Mouse (Mus musculus) adrenal gland, postnatal 0 days (tissue): Measurements from ENCODE around the gene Alkbh1. TPM values are rescaled to one million over a fixed set of nuclear protein-coding genes. Genes with fewer than 3 reads are reported as not detected.

Source experiments
- microRNA-seq: library from miRNA; unstranded; fragments of <30 nt; microRNA quantifications from one replicate; pipeline ENCODE4, GENCODE M21; 2016; ENCODE audit warnings: borderline replicate concordance; ENCODE audit not compliant: insufficient number of aligned reads
- polyA plus RNA-seq: library from polyadenylated mRNA; unstranded; fragments of >200 nt; fragmentation: Nextera tagmentation; extraction: Ambion mirVana; gene quantifications from 2 replicates; pipeline ENCODE4 v1.2.1, GENCODE M21; 2015

Alkbh1 gene
- 15.7 and 29.8 TPM in 2 replicates for polyA plus RNA-seq

DNA sequence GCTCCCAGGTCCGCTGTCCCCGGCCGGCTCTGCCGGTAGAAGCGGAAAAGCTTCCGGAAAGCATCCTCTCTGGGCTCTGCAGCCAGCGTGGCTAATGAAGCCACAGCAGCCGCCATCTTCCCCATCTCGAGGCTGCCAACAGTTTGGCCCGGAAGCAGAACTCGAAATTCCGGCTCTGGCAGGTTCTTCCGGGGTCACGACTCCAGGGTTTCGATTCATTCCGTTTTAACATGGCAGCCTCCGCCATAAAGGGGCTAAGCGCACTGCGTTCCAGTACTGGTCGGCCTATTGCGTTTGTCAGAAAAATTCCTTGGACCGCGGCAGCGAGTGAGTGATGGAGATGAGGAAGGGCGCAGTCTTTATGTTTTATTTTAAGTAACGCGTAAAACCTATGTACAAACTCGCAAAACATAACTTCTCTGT is at the start of gene Alkbh1, which contains the start of gene Slirp:
Alkbh1 (minus strand) TSS at position 318 of the 423 bp plus-strand sequence.
Slirp (plus strand) TSS at position 197 of the 423 bp plus-strand sequence.

DNA sequence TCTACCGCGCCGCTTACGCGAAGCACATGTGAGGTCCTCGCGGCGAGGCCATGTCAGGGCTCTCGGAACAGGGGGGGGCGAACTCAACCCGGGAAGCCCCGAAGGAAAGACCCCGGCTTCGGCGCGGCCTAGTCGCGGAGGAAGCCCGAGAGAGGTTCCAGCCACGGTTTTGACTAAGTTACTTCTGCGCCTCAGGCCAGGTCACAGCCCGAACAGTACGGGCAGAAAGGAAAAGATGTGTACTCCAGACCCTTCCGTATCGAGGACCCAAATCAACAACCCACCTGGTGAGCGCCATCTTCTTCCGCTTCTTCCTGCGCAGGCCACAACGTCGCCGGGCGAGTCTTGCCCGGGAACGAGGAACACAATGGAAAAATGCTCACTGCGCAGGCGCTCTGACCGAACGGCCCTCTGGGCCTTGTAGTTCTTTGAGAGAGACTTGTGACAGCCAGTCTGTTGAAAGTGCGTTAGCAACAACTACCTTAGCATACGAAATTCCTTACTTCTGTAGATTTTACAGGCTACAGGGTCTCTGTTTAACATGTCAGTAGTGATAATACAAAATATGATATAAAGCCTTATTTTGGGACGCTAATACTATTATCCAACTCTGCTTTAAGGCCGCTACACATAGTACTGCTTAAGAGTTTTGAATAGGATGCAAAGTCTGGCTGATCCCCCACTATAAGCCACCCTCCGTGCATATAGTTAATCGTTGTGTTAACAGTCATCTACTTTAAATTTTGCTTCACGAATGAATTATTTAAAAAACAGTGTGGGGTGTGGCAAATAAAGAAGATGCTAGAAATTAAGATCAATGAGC is 28.4 kb upstream of the Alkbh1 start, which contains the start of gene Snw1:
Snw1 (minus strand) TSS at position 311 of the 823 bp plus-strand sequence.

GRCm38 (mm10) chr12:87388122-87388774 is 55.6 kb downstream of the Alkbh1 start, which contains the start of gene Sptlc2:
Gene Sptlc2 (minus strand): TSS chr12:87388355.

Small RNAs within 50 kb of the gene (microRNA-seq; reads per million reads assigned to microRNA genes)
- gene Mir3068 = 154 reads per million, percentile 50 among the genes with 10 or more reads in this experiment

Other genes starting within 250 kb of the Alkbh1 start
- gene Samd15, start 244.3 kb downstream of the Alkbh1 start, polyA plus RNA-seq = 8.1 and 10.1 TPM in 2 replicates
- 1.7 and 2.3 TPM in 2 replicates for gene Tmed8, start 243.6 kb downstream of the Alkbh1 start, polyA plus RNA-seq
- gene Noxred1, start 205.3 kb downstream of the Alkbh1 start, polyA plus RNA-seq = 0.21 TPM in 1 of 2 replicates, not detected in the other
- gene Vipas39, start 177.8 kb downstream of the Alkbh1 start, polyA plus RNA-seq = 25.7 and 28.9 TPM in 2 replicates
- 103 and 140 TPM in 2 replicates for gene Ahsa1, start 177.5 kb downstream of the Alkbh1 start, polyA plus RNA-seq
- gene Ism2, start 144.3 kb downstream of the Alkbh1 start, polyA plus RNA-seq = 0.65 and 0.66 TPM in 2 replicates
- gene Sptlc2, start 55.7 kb downstream of the Alkbh1 start, polyA plus RNA-seq = 122 and 210 TPM in 2 replicates
- 540 and 1,068 TPM in 2 replicates for gene Slirp, start 121 bp downstream of the Alkbh1 start, polyA plus RNA-seq
- gene Snw1, start 28.3 kb upstream of the Alkbh1 start, polyA plus RNA-seq = 83.3 and 108 TPM in 2 replicates
- gene Gm5788, start 50.7 kb upstream of the Alkbh1 start, polyA plus RNA-seq = not detected in 2 replicates
- not detected in 2 replicates for gene Gm8300, start 70.3 kb upstream of the Alkbh1 start, polyA plus RNA-seq
- gene Oog1, start 158.7 kb upstream of the Alkbh1 start, polyA plus RNA-seq = 0.22 and 0.33 TPM in 2 replicates
- gene Gm4027, start 174.9 kb upstream of the Alkbh1 start, polyA plus RNA-seq = not detected in 2 replicates
- gene Gm16381, start 200.6 kb upstream of the Alkbh1 start, polyA plus RNA-seq = not detected in 2 replicates